Mouse (Mus musculus) E14TG2a.4 (cell line): ENCODE measurements around the gene Smg1.

Experiments
- CTCF ChIP-seq: conservative IDR thresholded peaks from 2 replicates; pipeline ENCODE4 v1.5.1; 2014; ENCODE audit warnings: low read length
- NANOG ChIP-seq: IDR thresholded peaks from 2 replicates; pipeline ENCODE4 v1.6.1; 2014; ENCODE audit warnings: borderline replicate concordance, low read length, mixed read lengths

DNA sequence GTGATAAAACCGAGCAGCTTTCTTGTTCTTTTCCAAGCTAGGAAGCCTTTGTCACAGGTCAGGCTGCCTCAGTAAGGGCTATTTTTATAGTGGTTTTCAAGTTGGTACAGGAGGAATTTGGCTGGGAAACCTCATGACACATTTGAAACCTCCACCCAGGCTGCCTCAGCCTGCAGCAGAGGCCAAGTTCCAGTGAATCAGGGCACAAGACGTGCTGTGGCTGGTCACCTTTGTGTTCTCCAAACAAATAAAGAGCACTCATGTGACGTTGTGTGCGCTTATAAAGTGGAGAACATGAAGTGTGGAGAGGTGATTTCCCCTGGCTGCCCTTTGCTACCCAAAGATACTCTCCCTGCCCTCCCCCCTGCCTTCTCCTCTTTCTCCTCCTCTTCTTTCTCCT lies 8.9 kb upstream of the Smg1 start:
- TF ChIP-seq CTCF (no peak), NANOG (no peak)
